Mouse (Mus musculus): ENCODE data around the gene Sdhaf3. TPM values are rescaled to one million over a fixed set of nuclear protein-coding genes. Genes with fewer than 3 reads are reported as not detected.

Sdhaf3 gene
- 4.5 and 5.1 TPM in 2 replicates for polyA plus RNA-seq (2015; fragmentation: Nextera tagmentation; extraction: Ambion mirVana)

GRCm38 (mm10) chr6:6955764-6956561 lies at the start of gene Sdhaf3:
TSS of gene Sdhaf3 (plus strand) at chr6:6956004.
- H3K9ac ChIP-seq (ENCODE audit: low read length): peak within 1 kb of the TSS; percentile 77
- peak within 1 kb of the TSS; percentile 75 for H3K4me2 ChIP-seq (ENCODE audit: low read depth, low read length)
- H3K4me3 ChIP-seq (replicated peaks; ENCODE audit: low read length): peak within 1 kb of the TSS; percentile 66
- H3K36me3 ChIP-seq (ENCODE audit: control insufficient read depth, insufficient read depth, low read length): no peaks in the 10 kb centered on the region
- no peaks in the 10 kb centered on the region for H3K4me1 ChIP-seq (ENCODE audit: control insufficient read depth, insufficient read depth, low read length)
- no peaks in the 10 kb centered on the region for H3K9me3 ChIP-seq (replicated peaks; ENCODE audit: control insufficient read depth, low read length)
- WGBS: under 1% methylated on average over 52 of the region's 52 CpGs
- peak within 1 kb of the TSS; percentile 72 for H3K27ac ChIP-seq (ENCODE audit: low read length)
- H3K27me3 ChIP-seq (ENCODE audit: control insufficient read depth, insufficient read depth, low read length): no peaks in the 10 kb centered on the region
- peak; percentile 98 for ATAC-seq (ENCODE audit: insufficient read depth, low FRiP score)

GRCm38 (mm10) chr6:6909586-6909985 lies 46.2 kb upstream of the Sdhaf3 start:
- WGBS: 54% methylated on average over 8 of the region's 8 CpGs

GRCm38 (mm10) chr6:6914304-6914703 lies 41.5 kb upstream of the Sdhaf3 start:
- Histone ChIP-seq H3K4me2 (ENCODE audit: low read depth, low read length) (no peak overlapping the region), H3K27me3 (ENCODE audit: control insufficient read depth, insufficient read depth, low read length) (no peaks in the 10 kb centered on the region), H3K4me3 (replicated peaks; ENCODE audit: low read length) (no peak overlapping the region), H3K36me3 (ENCODE audit: control insufficient read depth, insufficient read depth, low read length) (no peaks in the 10 kb centered on the region), H3K9ac (ENCODE audit: low read length) (no peak overlapping the region), H3K4me1 (ENCODE audit: control insufficient read depth, insufficient read depth, low read length) (no peaks in the 10 kb centered on the region), H3K27ac (ENCODE audit: low read length) (no peak overlapping the region), H3K9me3 (replicated peaks; ENCODE audit: control insufficient read depth, low read length) (no peaks in the 10 kb centered on the region)
- WGBS: 74% methylated on average over 1 of the region's 1 CpGs
- ATAC-seq (ENCODE audit: insufficient read depth, low FRiP score): no peak

More at GRCm38 (mm10) chr6:6909586-6909985, 46.2 kb upstream of the Sdhaf3 start:
- Histone ChIP-seq H3K27ac (ENCODE audit: low read length) (no peak overlapping the region), H3K9me3 (replicated peaks; ENCODE audit: control insufficient read depth, low read length) (no peaks in the 10 kb centered on the region), H3K9ac (ENCODE audit: low read length) (no peak overlapping the region), H3K36me3 (ENCODE audit: control insufficient read depth, insufficient read depth, low read length) (no peaks in the 10 kb centered on the region), H3K4me2 (ENCODE audit: low read depth, low read length) (no peak overlapping the region), H3K27me3 (ENCODE audit: control insufficient read depth, insufficient read depth, low read length) (no peaks in the 10 kb centered on the region), H3K4me3 (replicated peaks; ENCODE audit: low read length) (no peak overlapping the region), H3K4me1 (ENCODE audit: control insufficient read depth, insufficient read depth, low read length) (no peaks in the 10 kb centered on the region)
- no peak for ATAC-seq (ENCODE audit: insufficient read depth, low FRiP score)

- Histone ChIP-seq H3K9ac (ENCODE audit: low read length) (no peak overlapping the region), H3K27me3 (ENCODE audit: control insufficient read depth, insufficient read depth, low read length) (no peaks in the 10 kb centered on the region), H3K4me3 (replicated peaks; ENCODE audit: low read length) (no peak overlapping the region), H3K27ac (ENCODE audit: low read length) (no peak overlapping the region), H3K4me2 (ENCODE audit: low read depth, low read length) (no peak overlapping the region), H3K36me3 (ENCODE audit: control insufficient read depth, insufficient read depth, low read length) (no peaks in the 10 kb centered on the region), H3K4me1 (ENCODE audit: control insufficient read depth, insufficient read depth, low read length) (no peaks in the 10 kb centered on the region), H3K9me3 (replicated peaks; ENCODE audit: control insufficient read depth, low read length) (no peaks in the 10 kb centered on the region)
- ATAC-seq (ENCODE audit: insufficient read depth, low FRiP score): peak; percentile 53; the same call in 1 of the 2 replicates
- 37% methylated on average over 5 of the region's 5 CpGs for WGBS
Observed at GRCm38 (mm10) chr6:6914849-6915525, 40.8 kb upstream of the Sdhaf3 start.

- H3K36me3 ChIP-seq (ENCODE audit: control insufficient read depth, insufficient read depth, low read length): no peaks in the 10 kb centered on the region
- ATAC-seq (ENCODE audit: insufficient read depth, low FRiP score): no peak
- H3K27ac ChIP-seq (ENCODE audit: low read length): no peak overlapping the region
- 55% methylated on average over 9 of the region's 9 CpGs for WGBS
- no peak overlapping the region for H3K4me2 ChIP-seq (ENCODE audit: low read depth, low read length)
- no peaks in the 10 kb centered on the region for H3K9me3 ChIP-seq (replicated peaks; ENCODE audit: control insufficient read depth, low read length)
- no peaks in the 10 kb centered on the region for H3K4me1 ChIP-seq (ENCODE audit: control insufficient read depth, insufficient read depth, low read length)
- H3K4me3 ChIP-seq (replicated peaks; ENCODE audit: low read length): no peak overlapping the region
- no peak overlapping the region for H3K9ac ChIP-seq (ENCODE audit: low read length)
- H3K27me3 ChIP-seq (ENCODE audit: control insufficient read depth, insufficient read depth, low read length): no peaks in the 10 kb centered on the region
Observed at GRCm38 (mm10) chr6:6915526-6915915, 40.3 kb upstream of the Sdhaf3 start.

DNA sequence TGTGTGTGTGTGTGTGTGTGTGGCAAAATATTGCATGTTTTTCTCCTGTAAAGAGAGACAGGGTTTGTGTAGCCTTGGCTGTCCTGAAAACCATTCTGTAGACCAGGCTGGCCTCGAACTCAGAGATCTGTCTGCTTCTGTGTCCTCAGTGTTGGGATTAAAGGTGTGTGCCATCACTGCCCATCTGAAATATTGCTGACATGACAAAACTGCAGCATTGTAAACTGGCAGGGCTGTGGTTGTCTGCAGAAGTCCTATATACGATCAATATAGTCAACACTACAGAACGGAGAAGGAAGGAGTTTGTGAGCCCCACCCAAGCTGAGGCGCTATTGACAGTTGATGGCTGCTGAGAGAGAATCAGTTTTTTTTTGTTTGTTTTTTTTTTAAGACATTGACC lies 38.5 kb upstream of the Sdhaf3 start:
- Histone ChIP-seq H3K27ac (ENCODE audit: low read length) (no peak overlapping the region), H3K4me2 (ENCODE audit: low read depth, low read length) (no peak overlapping the region), H3K27me3 (ENCODE audit: control insufficient read depth, insufficient read depth, low read length) (no peaks in the 10 kb centered on the region), H3K4me3 (replicated peaks; ENCODE audit: low read length) (no peak overlapping the region), H3K9ac (ENCODE audit: low read length) (no peak overlapping the region), H3K9me3 (replicated peaks; ENCODE audit: control insufficient read depth, low read length) (no peaks in the 10 kb centered on the region), H3K36me3 (ENCODE audit: control insufficient read depth, insufficient read depth, low read length) (no peaks in the 10 kb centered on the region), H3K4me1 (ENCODE audit: control insufficient read depth, insufficient read depth, low read length) (no peaks in the 10 kb centered on the region)
- WGBS: 82% methylated on average over 4 of the region's 4 CpGs
- no peak for ATAC-seq (ENCODE audit: insufficient read depth, low FRiP score)

GRCm38 (mm10) chr6:6925264-6925663 lies 30.5 kb upstream of the Sdhaf3 start:
- Histone ChIP-seq H3K27me3 (ENCODE audit: control insufficient read depth, insufficient read depth, low read length) (no peaks in the 10 kb centered on the region), H3K4me3 (replicated peaks; ENCODE audit: low read length) (no peak overlapping the region), H3K27ac (ENCODE audit: low read length) (no peak overlapping the region), H3K9me3 (replicated peaks; ENCODE audit: control insufficient read depth, low read length) (no peaks in the 10 kb centered on the region), H3K4me1 (ENCODE audit: control insufficient read depth, insufficient read depth, low read length) (no peaks in the 10 kb centered on the region), H3K4me2 (ENCODE audit: low read depth, low read length) (no peak overlapping the region), H3K9ac (ENCODE audit: low read length) (no peak overlapping the region), H3K36me3 (ENCODE audit: control insufficient read depth, insufficient read depth, low read length) (no peaks in the 10 kb centered on the region)
- no peak for ATAC-seq (ENCODE audit: insufficient read depth, low FRiP score)
- WGBS: 42% methylated on average over 1 of the region's 1 CpGs

DNA sequence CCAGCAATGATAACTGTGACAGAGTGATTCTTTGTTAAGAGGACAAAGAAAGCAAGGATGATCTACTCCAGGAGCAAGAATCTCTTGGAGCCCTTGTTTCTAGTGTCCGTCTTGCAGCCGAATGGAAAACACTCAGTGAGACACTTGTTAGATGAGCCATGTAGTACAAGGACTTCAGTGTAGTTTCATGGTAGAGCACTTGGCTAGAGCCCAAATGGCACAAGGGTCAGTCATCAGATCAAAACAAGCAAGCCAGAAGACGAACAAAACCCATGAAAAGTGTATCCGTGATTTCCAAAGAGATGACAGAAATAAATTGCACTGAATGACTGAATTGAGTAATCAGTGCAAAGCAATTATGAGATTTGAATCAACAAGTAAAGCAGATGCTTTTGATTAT lies 25.0 kb upstream of the Sdhaf3 start:
- H3K4me1 ChIP-seq (ENCODE audit: control insufficient read depth, insufficient read depth, low read length): no peaks in the 10 kb centered on the region
- WGBS: 80% methylated on average over 4 of the region's 4 CpGs
- ATAC-seq (ENCODE audit: insufficient read depth, low FRiP score): no peak
- no peak overlapping the region for H3K9ac ChIP-seq (ENCODE audit: low read length)
- no peaks in the 10 kb centered on the region for H3K9me3 ChIP-seq (replicated peaks; ENCODE audit: control insufficient read depth, low read length)
- H3K4me3 ChIP-seq (replicated peaks; ENCODE audit: low read length): no peak overlapping the region
- H3K36me3 ChIP-seq (ENCODE audit: control insufficient read depth, insufficient read depth, low read length): no peaks in the 10 kb centered on the region
- H3K27ac ChIP-seq (ENCODE audit: low read length): no peak overlapping the region
- H3K4me2 ChIP-seq (ENCODE audit: low read depth, low read length): no peak overlapping the region
- H3K27me3 ChIP-seq (ENCODE audit: control insufficient read depth, insufficient read depth, low read length): no peaks in the 10 kb centered on the region

- Histone ChIP-seq H3K9me3 (replicated peaks; ENCODE audit: control insufficient read depth, low read length) (no peaks in the 10 kb centered on the region), H3K4me3 (replicated peaks; ENCODE audit: low read length) (no peak overlapping the region), H3K27ac (ENCODE audit: low read length) (no peak overlapping the region), H3K4me2 (ENCODE audit: low read depth, low read length) (no peak overlapping the region), H3K27me3 (ENCODE audit: control insufficient read depth, insufficient read depth, low read length) (no peaks in the 10 kb centered on the region), H3K4me1 (ENCODE audit: control insufficient read depth, insufficient read depth, low read length) (no peaks in the 10 kb centered on the region), H3K9ac (ENCODE audit: low read length) (no peak overlapping the region), H3K36me3 (ENCODE audit: control insufficient read depth, insufficient read depth, low read length) (no peaks in the 10 kb centered on the region)
- 79% methylated on average over 4 of the region's 4 CpGs for WGBS
- ATAC-seq (ENCODE audit: insufficient read depth, low FRiP score): no peak
Observed at GRCm38 (mm10) chr6:6931507-6931906, 24.3 kb upstream of the Sdhaf3 start.

Measured in stomach, embryonic 16.5 days (tissue).